Mouse (Mus musculus) lung, postnatal 14 days (tissue): Measurements from ENCODE around the gene Tmprss7.

Experiments
- DNase-seq: peaks from one replicate; pipeline ENCODE4 v3.0.0; 2021

The Tmprss7 gene

DNA sequence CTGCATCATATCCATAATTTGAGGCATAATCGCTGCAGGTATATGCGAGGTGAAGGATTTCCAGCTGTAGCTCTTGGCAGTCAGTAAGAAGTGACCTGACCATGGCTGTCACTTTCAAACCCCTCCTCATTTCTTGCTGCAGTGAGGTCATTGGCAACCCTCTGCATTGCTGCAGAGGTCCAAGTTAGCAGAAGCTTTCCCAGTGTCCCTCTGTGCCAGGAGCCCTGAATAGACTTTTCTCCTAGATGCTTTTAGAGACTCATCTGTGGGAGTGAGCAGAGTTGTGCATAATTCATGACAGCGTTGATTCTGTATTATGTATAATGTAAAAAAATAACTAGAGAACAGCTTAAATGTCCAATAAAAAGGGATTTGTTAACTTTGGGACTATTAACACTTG is 8.2 kb downstream of the Tmprss7 start:
- no peak for DNase-seq

DNA sequence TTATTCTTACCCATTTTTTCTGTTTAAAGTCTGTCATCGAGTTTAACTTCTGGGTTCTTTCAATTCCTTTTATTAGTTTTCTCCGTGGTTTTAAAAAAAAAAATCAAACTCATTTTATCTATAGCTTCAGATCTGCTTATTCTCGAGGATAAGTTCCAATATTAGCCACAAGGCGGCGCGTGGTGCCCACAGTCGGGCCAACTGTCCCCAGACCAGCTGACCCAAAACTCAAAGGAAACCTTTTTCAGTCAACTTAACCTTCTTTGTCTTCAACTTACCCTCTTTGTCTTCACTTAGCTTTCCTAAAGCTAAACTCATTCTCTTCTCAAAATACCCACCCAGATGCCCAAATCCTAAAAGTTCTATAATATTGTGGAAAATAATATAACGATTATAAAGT is 8.6 kb downstream of the Tmprss7 start:
- DNase-seq: peak; percentile 84

DNA sequence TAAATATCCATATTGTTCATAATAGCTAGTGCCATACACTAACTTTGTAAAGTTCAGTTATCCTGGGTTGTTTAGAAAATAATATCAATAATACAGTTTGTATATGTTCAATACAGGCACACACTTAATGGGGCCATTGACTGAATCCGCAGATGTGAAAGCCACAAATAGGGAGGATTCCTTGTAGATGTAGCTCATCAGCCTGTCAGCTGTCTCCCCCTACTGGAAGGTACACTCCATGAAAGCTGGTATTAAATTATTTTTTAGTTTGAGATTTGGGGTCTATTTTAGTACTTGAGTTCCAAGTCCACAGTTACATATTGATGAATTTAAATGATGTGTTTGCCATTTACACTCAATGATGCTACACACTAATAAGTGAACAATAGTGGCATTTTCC is 17.0 kb downstream of the Tmprss7 start:
- DNase-seq: peak; percentile 13

DNA sequence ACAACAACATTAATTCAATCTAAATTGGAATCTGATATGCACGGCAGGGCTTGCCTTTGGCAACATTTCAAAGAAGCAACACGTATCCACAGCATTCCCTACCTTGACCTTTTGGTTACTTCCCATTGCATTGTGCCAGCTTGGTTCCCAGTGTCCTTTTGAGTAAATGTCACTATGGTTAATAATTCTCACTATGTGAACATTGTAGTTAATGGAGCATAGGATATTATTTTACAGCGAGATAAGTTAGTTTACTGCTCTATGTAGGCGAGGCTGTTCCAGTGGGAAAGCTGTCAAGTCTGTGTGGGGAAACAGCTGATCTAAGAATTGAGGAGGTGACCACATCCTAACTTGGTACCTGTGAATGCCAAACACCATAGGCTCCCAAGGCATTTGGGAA is 23.5 kb downstream of the Tmprss7 start:
- no peak for DNase-seq

DNA sequence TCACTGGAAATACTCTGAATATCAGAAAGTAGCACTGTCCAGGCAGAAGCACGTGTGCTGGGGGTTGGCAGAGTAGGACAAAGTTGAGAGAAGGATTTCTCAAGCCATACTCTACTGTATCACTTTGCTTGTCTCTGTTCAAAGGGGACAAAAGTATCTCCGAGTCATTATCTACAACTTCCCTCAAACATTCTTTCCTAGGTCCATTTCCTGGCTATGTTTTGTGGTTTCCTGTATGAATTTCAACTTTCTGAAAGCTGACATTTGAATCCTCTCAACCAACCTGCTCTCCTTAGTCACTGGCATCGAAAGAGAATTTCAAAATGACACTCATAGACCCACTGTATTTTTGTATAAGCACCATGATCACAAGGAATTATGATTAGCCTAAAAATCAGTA is 25.3 kb downstream of the Tmprss7 start:
- DNase-seq: no peak

DNA sequence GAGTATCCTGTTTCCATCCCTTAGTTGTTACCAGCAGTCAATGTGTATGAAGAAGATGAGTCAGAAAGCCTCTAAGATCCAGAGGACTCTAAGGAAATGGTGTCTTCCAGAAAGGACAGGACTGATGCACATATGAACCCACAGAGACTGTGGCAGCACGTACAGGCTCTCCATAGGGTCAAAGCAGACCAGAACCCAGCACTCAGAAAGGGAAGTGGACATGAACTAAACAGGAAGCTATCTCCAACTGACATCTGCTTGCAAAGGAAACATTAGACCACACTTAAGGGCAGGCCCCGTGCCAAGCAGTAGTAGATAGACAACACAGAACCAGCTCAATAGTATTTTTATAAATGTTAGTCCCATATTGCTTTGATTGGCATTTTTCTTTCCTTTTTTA is 27.3 kb downstream of the Tmprss7 start:
- peak; percentile 32 for DNase-seq

DNA sequence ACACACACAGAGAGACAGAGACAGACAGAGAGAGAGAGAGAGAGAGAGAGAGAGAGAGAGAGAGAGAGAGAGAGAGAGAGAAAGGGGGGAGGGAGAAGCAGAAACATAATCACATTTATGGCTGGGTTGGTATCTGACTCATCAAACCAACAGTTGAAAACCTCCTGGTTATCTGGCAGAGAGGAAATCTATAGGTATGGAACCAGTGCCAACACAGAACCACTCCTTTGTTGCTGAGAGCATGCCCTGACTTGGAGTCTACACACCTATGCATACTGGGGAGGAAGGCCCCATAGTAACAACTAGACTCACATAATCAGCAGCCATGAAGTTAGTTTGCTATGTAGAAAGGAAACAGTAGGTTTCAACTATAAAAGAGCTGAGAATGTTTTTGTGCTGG is 31.1 kb downstream of the Tmprss7 start:
- no peak for DNase-seq

DNA sequence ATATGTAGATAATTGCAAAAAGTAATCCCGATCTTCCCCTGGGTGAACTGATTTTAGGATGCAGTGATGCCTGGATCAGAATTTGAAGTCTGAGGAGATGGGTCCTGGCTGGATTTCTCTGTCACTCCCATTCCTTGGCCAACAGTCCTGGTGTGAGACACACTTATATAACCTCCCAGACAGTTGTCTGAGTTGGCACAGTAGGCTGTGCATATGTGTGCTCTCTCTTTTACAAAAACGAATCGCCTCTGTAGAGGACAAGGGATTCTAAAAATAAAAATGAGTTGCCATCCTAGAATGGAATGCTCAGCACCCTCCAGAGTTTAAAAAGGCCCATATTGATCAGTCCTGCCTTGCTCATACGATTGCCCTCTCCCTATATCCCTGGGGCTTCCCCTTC is 33.9 kb downstream of the Tmprss7 start:
- no peak for DNase-seq

DNA sequence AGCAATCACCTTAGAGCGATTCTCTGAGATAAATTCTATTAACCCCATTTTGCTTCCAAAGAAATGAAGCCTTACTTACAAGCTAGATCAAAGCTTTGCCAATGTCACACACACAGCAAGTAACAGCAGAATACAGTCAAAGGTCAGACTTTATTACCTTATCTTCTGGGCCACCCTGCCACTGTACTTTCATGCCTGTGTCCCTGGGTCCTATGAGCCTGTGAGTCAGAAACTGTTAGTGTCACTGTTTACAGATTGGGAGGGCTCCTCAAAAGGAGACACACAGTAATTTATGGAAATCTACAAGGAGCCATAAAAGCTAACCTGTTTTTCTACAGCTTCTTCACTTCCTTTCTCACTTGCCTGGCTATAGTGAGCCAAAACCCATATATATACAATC is 35.2 kb downstream of the Tmprss7 start:
- DNase-seq: no peak

DNA sequence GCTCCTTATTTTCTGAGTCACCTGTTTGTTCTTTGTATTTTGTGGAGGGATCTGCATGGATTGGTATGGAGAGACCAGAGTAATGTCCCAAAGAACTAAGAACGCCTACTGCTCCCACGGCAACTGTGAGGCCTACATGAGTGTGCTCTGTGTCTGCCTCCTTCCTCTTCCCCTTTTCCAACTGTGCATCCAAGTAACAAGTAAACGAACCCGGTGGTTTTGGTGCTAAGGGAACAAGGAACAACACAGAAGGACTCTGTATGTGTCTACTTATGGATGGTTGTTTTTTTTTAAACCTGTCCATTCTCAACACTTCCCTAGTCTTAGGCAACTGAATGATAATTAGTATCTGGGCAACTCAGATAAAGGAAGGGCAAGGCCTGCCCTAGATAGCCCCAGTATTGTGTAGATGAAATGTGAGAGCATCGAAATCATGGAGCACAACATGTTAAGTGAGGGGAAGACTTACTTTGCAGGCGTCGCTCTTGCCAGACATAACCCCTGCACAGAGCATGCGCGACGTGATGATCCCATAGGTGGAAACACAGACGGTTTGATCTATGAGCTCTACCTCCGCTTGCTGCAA is 35.8 kb downstream of the Tmprss7 start:
- no peak for DNase-seq

DNA sequence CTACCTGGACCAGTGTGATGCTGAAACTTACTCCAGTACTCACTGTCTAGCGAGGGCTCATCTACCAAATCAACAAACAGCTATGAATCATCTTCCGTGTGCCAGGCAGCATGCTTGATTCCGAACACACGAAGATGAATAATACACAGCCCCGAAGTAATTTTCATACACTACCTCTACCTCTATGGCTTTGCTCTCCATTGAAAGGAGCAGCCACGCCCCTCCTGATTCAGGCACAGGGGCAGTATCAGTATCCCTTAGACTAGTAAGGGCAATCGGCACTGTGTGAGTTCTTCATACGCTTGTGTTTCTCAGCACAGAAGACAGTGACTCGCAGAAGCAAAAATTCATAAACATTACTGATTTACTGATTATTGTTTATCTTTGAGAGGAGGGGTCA is 39.0 kb downstream of the Tmprss7 start:
- no peak for DNase-seq

DNA sequence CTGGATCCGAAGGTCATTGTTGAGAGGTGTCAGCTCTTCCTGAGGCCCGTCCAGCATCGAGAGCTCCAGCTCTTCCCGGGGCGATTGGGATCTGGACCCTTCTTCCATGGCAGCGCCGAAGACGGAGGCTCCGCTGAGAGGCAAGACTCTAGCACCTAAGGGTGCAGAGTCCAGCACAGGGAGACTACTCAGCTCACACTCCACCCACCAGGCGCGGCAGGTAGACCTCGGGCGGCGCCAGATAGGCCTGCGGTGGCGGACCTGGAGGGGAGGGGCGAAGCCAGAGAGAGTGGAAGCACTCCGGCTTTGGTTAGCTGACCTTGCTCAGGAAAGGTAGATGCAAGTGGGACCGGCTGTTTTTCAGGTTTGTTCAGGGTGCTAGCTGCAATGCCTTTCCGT is 39.5 kb downstream of the Tmprss7 start, which contains the start of gene BC016579:
Gene BC016579, minus strand, starts transcription at position 135 of the 399 bp plus-strand sequence.
- DNase-seq: peak; percentile 14

DNA sequence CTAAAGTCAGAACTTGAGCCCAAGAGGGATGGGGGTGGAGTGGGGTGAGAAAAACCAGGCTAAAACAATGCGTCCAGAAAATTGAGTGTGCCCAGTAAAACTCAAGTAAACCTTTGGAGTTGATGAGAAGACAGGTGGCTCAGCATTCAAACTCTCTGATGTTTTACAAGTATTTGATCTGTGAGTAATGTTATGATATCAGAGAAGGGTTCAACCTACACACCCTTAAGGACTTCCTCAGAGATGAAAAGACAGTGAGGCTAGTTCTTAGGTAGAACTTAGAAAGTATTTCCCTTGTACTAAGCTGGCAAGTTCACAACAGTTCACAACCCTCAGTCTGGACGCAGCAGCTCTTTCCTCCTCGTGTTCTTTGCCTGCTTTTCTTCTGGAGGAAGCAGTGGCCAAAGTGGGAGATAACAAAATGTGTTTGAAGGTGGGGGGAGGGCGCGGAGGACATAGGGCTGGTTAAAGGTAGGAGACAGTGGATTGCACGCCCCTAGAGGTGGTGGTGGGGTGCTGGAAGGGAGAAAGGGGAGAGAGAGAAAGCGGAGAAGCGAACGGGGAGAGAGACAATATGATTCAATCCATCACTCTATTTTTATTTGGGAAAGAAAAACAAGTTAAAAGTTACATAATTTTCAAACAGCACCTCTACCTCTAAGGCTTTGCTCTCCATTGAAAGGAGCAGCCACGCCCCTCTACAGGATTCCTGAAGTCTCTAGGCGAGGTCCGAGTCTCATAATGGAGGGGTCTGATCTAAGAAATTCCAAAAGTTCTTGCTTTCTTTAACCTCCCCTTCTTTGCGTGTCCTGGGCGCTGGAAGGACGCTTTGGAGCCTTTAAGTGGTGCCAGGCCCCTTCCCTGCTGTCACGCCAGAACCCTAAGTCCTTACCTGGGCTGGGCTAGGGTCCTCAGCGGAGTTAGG is 40.2 kb downstream of the Tmprss7 start:
- no peak for DNase-seq

DNA sequence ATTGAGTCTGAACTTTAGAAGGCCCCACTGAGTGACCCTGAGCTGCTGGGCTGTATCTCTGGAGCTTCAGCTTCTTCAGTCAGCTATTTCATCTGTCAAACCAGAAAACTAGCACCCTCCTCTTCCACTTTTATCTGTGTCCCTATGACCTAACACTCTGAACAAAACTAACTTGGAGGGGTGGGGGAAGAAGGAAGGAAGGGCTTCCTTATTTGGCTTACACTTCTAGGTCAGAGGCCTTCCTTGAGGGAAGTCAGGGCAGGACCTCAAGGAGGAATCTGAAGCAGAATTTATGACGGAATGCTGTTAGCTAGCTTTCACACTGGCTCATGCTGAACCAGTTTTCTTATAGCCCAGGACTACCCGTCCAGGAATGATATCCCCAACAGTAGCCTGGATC is 42.0 kb downstream of the Tmprss7 start:
- DNase-seq: no peak

DNA sequence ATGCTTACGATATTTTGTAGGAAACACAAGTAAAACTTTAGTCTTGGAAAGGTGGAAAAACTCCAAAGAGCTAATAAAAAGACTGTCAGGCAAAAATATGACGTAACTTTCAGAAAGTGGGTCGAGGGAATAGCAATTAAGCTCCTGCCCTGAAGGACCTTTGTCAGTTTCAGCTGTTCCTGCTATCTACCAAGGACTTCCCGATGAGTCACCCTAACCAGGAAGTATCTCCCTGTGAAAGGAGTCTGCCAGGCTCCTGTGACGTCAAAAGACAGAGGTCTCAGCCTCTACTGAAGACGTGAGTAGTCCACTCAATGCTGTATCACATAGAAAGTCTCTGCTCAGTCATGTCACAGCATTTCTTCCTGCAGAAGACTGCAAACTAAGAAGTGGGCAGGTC is 49.1 kb downstream of the Tmprss7 start:
- DNase-seq: no peak

DNA sequence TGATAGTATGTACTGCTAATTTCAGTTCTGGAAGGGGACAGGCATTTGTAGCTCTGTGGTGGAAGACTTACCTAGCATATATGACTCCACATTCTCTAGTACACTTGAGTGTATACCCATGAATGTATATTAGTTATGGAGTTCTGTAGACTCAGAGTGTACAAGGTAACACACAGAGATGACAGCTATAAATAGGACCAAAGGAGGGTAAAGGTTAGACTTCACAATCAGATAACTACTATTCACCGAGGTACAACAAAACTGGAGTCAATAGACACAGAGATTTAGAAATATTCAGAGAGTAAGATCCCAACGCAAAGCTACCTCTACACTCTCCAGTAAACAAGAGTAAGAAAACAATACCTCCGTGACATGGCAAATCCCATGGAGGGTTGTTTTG is 49.5 kb downstream of the Tmprss7 start:
- no peak for DNase-seq

DNA sequence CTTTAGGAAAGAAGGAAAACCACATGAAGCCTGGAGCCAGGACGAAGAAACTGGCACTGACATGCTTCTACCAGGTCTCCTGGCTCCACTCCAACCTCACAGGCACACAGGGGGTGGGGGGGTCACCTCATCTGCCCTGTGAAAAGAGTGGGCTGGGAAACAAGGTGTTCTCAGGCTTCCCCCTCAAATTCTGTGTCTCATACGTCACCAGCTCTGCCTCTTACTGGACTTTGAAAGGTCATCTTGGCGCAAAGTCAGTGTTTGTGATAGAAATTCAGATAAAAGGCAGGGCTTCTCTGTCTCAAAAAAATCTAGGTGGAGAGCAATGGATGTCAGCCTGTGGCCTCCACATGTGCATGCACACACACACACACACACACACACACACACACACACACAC is 52.2 kb downstream of the Tmprss7 start:
- no peak for DNase-seq

DNA sequence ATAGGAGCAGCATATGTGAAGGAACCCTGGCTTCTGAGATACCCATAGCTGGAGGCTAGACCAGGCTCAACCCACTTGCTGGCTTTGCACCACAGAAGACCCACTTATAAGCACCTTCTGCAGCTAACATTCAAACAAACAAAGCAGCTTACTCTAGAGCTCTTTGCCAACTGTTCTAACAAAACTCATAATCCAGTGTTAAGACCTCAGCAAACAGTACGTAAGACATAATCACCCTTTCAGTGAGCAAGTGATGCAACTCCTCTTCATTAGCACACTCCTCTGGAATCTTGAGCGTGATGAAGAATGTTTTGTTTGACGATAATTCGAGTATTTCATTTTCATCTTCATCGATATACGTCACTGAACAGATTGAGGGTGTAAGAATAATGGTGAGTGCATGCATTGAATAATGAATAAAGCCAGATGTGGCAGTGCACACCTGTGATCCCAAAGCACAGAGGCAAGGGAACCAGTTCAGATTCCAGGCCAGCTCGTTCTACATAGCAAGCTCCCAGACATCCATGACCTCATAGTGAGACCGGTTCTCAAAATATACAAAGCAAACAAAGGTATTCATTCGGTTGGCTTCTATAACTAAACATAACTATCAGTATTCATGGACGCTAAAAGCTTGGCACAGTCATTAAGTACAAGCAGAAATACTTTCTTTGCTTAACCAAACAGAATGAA is 53.2 kb downstream of the Tmprss7 start:
- DNase-seq: no peak

DNA sequence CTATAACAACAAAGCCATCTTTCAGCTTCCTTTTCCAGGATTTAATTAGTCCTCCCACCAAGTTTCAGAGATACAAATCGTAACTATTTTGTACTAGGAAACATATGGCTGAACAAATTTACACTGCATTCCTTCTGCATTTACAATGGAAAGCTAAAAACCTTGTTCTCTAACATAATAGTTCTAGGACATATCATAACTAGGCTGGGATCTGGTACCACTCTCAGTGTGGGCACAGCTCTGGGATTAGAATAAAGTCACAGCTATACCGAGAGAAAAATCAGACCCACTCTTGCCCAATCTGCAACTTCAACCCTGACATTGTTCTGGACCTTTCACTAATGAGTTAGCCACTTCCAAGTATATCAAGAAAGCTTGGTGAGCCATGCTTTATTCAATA is 57.6 kb downstream of the Tmprss7 start:
- no peak for DNase-seq

DNA sequence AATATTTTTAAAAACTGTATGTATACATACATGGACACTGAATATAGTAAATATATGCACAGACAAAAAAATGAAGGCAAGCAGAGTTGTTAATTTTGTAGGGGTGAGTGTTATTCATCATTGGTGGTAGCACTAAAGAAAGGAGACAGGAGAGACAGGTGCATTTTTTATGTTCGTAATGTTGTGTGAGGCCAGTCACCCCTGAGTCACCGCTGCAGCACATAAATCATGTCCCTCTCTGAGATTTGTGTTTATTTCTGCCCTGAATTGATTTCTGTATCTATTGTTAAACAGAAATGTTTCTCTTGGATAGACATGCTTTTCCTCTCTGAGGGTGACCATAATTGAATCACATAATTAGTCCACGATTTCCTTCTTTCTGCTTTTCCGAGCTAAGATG is 61.0 kb downstream of the Tmprss7 start:
- DNase-seq: no peak

DNA sequence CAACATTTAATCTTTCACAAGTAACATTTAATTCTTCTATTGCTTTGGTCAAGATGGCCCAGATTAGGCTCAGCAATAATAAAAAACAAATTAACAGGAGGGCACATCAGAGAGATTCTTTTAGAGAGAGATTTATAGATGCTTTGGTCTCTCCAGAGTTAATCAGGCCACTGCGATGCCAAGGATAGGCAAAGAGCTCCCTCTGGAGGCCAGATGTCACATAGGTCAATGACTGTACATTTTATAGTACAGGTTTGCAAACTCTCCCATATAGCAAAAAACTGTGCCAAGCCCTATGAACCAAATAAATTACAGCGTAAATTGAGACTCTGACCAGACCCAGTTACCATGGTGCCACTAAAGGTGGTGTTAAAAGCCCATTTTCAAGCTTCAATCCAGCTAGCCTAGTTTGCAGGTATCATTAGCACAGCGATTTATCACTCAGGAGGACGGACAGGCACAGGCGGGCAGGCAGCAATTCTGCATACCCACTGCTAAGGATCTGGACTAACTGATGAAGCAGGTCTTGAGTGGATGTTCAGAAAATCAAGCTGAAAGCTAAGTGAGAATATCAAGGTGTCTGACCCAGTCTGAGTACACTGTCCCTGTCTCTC is 63.0 kb downstream of the Tmprss7 start:
- peak; percentile 77 for DNase-seq

DNA sequence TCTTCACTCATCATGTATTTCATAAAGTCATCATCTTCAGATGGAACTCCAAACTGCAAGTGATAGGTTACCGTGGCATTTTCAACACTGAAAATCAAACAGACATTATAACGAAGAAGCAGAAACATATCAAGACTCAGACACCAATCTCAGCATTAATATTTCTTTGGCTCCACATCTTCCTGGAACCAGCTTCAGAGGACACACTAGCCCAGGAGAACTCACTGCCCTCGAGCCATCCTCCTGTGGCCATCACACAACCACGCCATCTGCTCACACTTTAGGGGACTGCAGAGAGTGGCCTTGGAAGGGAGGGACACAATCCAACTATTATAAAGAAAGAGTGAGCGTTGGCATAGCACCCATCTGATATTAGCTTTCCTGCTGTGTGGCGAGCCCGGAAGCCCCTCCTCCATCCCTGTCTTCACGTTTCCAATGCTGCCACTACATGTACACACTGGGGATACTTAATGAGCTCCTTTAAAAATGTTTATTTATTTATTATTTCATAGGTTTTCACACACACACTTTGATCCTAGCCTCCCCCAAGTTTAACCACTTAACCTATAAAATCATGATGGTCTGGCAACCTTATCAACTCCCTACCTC is 63.9 kb downstream of the Tmprss7 start:
- no peak for DNase-seq

DNA sequence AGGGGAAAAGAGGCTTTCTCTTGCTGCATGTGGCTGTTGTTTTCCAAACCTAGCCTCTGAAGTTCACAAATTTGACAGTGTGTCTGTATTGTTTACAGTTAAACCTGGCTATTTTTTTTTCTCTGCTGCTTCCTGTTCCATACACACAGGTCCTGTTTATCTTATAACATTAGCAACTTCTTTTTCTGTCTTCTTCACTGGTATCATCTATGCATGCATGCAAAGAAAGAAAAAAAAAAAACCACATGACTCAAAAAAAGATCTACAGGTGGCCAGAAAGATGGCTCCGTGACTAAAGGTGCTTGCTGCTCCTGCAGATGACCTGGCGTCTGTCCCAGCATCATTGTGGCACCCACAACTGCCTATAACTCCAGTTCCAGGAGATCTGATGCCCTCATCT is 68.1 kb downstream of the Tmprss7 start:
- DNase-seq: no peak
